Mouse (Mus musculus) retina, postnatal 1 day (tissue): Measurements from ENCODE around the gene Heca.
A peak's percentile ranks its signal among the peaks of the same experiment; 100 is the strongest.
"Not testable (repeated sequence)": the region's sequence is repeated elsewhere in the genome, so short reads cannot be mapped to it uniquely, and the experiment has no call there.

Experiments used
- DNase-seq: peaks from one replicate; pipeline ENCODE4 v3.0.0-alpha.2; 2012

Gene Heca

GRCm38 (mm10) chr10:17878002-17878919 is 69.6 kb downstream of the Heca start:
- peak; percentile 74 for DNase-seq

- DNase-seq, result peak; percentile 78
Observed at GRCm38 (mm10) chr10:17869822-17870662, 77.8 kb downstream of the Heca start.

- no peak for DNase-seq
Observed at GRCm38 (mm10) chr10:17860701-17861480, 87.0 kb downstream of the Heca start.

- no peak for DNase-seq
Observed at GRCm38 (mm10) chr10:17857647-17858261, 90.1 kb downstream of the Heca start.

GRCm38 (mm10) chr10:17844781-17845537 is 102.9 kb downstream of the Heca start:
- DNase-seq, result no peak

GRCm38 (mm10) chr10:17842030-17842429 is 105.8 kb downstream of the Heca start:
- DNase-seq, result no peak

GRCm38 (mm10) chr10:17836275-17836674 is 111.6 kb downstream of the Heca start:
- DNase-seq, result no peak

GRCm38 (mm10) chr10:17835031-17835430 is 112.8 kb downstream of the Heca start:
- no peak for DNase-seq

- no peak for DNase-seq
Observed at GRCm38 (mm10) chr10:17831041-17831440, 116.8 kb downstream of the Heca start.

GRCm38 (mm10) chr10:17829205-17829604 is 118.7 kb downstream of the Heca start:
- DNase-seq, result no peak

GRCm38 (mm10) chr10:17827391-17827790 is 120.5 kb downstream of the Heca start:
- peak; percentile 78 for DNase-seq

GRCm38 (mm10) chr10:17820422-17820821 is 127.4 kb downstream of the Heca start:
- not testable (repeated sequence) for DNase-seq
